Mouse (Mus musculus): Measurements from ENCODE around the gene Surf1. TPM values are rescaled to one million over a fixed set of nuclear protein-coding genes. Genes with fewer than 3 reads are reported as not detected.
A peak's percentile ranks its signal among the peaks of the same experiment; 100 is the strongest.

The Surf1 gene
- polyA plus RNA-seq, 1 experiment: 60.6 TPM

DNA sequence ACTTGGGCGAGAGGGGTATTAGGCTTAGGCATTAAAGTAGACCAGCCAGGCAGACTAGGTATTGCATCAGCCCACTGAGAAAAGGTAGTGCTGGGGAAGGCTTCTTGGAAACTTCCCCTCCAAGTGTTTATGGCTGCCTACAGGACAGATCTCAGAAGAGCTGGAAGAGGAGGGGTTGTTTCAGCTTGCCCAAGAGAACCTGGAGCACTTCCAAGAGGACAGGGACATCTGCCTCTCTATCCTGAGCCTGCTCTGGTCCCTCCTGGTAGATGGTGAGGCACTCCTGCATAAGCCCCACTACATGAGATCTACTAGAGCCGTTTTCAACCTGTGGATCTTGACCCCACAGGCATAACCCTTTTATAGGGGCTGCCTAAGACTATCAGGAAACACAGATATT, 34.1 kb upstream of the Surf1 start:
- TF ChIP-seq CTCF (IDR thresholded peaks at IDR 0.05; ENCODE audit: borderline replicate concordance, extremely low read depth, insufficient read depth, insufficient read length) (no peak), POLR2A (IDR thresholded peaks at IDR 0.05; ENCODE audit: borderline replicate concordance, extremely low read depth, insufficient read depth, insufficient read length, poor library complexity, severe bottlenecking) (no peak)
- no peak for DNase-seq (ENCODE audit: low read depth)

DNA sequence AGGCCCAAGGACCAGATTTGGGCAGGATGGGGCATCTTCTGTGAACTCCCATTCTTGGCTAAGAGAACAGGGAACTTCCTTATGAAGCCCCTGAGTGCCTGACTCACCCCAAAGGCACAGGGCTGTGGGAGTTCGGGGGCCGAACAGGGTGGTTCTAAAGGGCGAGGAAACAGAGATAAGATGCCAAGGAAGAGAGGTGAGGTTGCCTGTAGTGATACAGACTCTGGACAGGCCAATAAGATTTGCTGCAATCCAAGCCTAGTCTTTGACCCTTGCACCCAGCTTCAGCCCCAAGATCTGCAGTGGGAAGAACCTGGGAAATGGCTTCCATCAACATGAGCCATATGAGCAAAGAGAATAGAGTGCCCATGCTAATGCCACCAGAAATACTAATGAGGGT, 26.9 kb upstream of the Surf1 start:
- DNase-seq (ENCODE audit: low read depth): no peak

GRCm38 (mm10) chr2:26941539-26941938, 25.2 kb upstream of the Surf1 start:
- DNase-seq (ENCODE audit: low read depth): no peak
- TF ChIP-seq POLR2A (IDR thresholded peaks at IDR 0.05; ENCODE audit: borderline replicate concordance, extremely low read depth, insufficient read depth, insufficient read length, poor library complexity, severe bottlenecking) (no peak), CTCF (IDR thresholded peaks at IDR 0.05; ENCODE audit: borderline replicate concordance, extremely low read depth, insufficient read depth, insufficient read length) (no peak)

More for the DNA sequence above, 26.9 kb upstream of the Surf1 start:
- no peak for TF ChIP-seq POLR2A (IDR thresholded peaks at IDR 0.05; ENCODE audit: borderline replicate concordance, extremely low read depth, insufficient read depth, insufficient read length, poor library complexity, severe bottlenecking)
- no peak for TF ChIP-seq CTCF (IDR thresholded peaks at IDR 0.05; ENCODE audit: borderline replicate concordance, extremely low read depth, insufficient read depth, insufficient read length)

GRCm38 (mm10) chr2:26936425-26936824, 20.1 kb upstream of the Surf1 start:
- TF ChIP-seq POLR2A (IDR thresholded peaks at IDR 0.05; ENCODE audit: borderline replicate concordance, extremely low read depth, insufficient read depth, insufficient read length, poor library complexity, severe bottlenecking) (no peak), CTCF (IDR thresholded peaks at IDR 0.05; ENCODE audit: borderline replicate concordance, extremely low read depth, insufficient read depth, insufficient read length) (no peak)

DNA sequence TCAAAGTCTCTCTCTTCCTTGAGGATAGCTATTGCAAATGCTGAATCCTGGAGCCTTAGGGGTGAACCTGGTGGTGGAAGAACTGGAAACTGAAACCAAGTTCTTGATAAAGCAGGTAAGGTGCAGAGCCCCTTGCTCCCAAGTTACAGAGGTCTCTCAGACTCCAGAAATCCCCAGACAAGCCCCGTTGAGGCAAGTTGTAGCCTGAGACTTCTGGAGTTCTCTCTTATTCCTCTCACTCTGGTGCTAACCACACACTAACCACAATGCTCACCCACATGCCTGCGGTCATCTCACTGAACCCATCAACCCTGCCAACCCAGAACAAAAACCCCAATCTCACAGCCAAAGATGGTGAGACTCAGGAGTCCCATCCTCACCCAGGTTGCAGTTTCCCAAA, 19.0 kb upstream of the Surf1 start:
- TF ChIP-seq CTCF (IDR thresholded peaks at IDR 0.05; ENCODE audit: borderline replicate concordance, extremely low read depth, insufficient read depth, insufficient read length) (no peak), POLR2A (IDR thresholded peaks at IDR 0.05; ENCODE audit: borderline replicate concordance, extremely low read depth, insufficient read depth, insufficient read length, poor library complexity, severe bottlenecking) (no peak)
- DNase-seq (ENCODE audit: low read depth): no peak

More at GRCm38 (mm10) chr2:26936425-26936824, 20.1 kb upstream of the Surf1 start:
- no peak for DNase-seq (ENCODE audit: low read depth)

GRCm38 (mm10) chr2:26933304-26934055, 17.1 kb upstream of the Surf1 start, which contains the start of the genes Surf4 and Stkld1:
TSS of gene Surf4 (minus strand) at chr2:26933928.
TSS of gene Stkld1 (plus strand) at chr2:26934047.
- TF ChIP-seq POLR2A (IDR thresholded peaks at IDR 0.05; ENCODE audit: borderline replicate concordance, extremely low read depth, insufficient read depth, insufficient read length, poor library complexity, severe bottlenecking): peak; percentile 91
- TF ChIP-seq CTCF (IDR thresholded peaks at IDR 0.05; ENCODE audit: borderline replicate concordance, extremely low read depth, insufficient read depth, insufficient read length): no peak
- DNase-seq (ENCODE audit: low read depth): peak; percentile 97

GRCm38 (mm10) chr2:26932473-26933303, 16.4 kb upstream of the Surf1 start:
- DNase-seq (ENCODE audit: low read depth): peak; percentile 18
- no peak for TF ChIP-seq CTCF (IDR thresholded peaks at IDR 0.05; ENCODE audit: borderline replicate concordance, extremely low read depth, insufficient read depth, insufficient read length)
- no peak for TF ChIP-seq POLR2A (IDR thresholded peaks at IDR 0.05; ENCODE audit: borderline replicate concordance, extremely low read depth, insufficient read depth, insufficient read length, poor library complexity, severe bottlenecking)

DNA sequence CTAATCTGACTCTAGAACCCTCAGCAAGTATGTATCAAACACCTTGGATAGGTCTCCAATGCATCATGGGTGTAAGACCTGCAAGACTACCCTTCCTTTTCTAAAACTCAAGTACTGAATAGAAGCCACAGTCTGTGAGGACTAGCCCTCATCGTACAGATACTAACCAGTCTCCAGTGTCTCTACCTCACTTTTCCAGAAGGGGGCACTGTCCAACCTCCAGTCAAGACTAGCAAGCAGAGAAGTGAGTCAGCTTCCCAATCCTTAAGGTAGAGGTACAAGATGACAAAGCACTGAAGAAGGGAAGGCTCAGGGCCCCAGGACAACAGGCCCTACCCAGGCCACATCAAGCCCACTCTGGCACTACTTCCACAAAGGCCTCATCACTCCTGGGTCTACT, 14.1 kb upstream of the Surf1 start:
- DNase-seq (ENCODE audit: low read depth): peak; percentile 79
- no peak for TF ChIP-seq POLR2A (IDR thresholded peaks at IDR 0.05; ENCODE audit: borderline replicate concordance, extremely low read depth, insufficient read depth, insufficient read length, poor library complexity, severe bottlenecking)
- TF ChIP-seq CTCF (IDR thresholded peaks at IDR 0.05; ENCODE audit: borderline replicate concordance, extremely low read depth, insufficient read depth, insufficient read length): peak; percentile 58; the same call in 1 of the 2 replicates

GRCm38 (mm10) chr2:26927745-26928476, 11.6 kb upstream of the Surf1 start:
- no peak for TF ChIP-seq CTCF (IDR thresholded peaks at IDR 0.05; ENCODE audit: borderline replicate concordance, extremely low read depth, insufficient read depth, insufficient read length)
- TF ChIP-seq POLR2A (IDR thresholded peaks at IDR 0.05; ENCODE audit: borderline replicate concordance, extremely low read depth, insufficient read depth, insufficient read length, poor library complexity, severe bottlenecking): no peak
- no peak for DNase-seq (ENCODE audit: low read depth)

DNA sequence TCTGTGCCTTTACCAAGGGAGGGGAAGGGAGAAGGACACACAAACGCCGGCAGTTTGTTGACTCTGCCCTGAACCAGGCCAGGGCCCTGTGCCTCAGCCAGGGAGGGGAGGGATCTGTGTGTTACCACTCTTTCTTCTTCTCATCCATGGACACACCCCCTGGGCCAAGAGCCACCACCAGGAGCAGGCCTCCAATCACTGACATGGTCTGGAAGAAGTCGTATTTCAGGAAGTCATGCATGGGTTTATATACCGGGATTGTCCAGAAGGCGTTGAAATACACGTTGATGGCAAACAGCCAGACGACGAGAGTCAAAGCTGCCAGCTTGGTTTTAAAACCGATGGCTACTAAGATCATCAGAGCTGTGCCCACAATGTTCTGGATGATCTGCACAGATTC, 5.5 kb upstream of the Surf1 start:
- no peak for TF ChIP-seq CTCF (IDR thresholded peaks at IDR 0.05; ENCODE audit: borderline replicate concordance, extremely low read depth, insufficient read depth, insufficient read length)
- TF ChIP-seq POLR2A (IDR thresholded peaks at IDR 0.05; ENCODE audit: borderline replicate concordance, extremely low read depth, insufficient read depth, insufficient read length, poor library complexity, severe bottlenecking): no peak
- no peak for DNase-seq (ENCODE audit: low read depth)

Measured in brain, embryonic 14.5 days (tissue).